Mouse (Mus musculus) granulocyte monocyte progenitor cell, adult 5-6 weeks (primary cell): Measurements from ENCODE around the gene Phykpl. TPM values are rescaled to one million over a fixed set of nuclear protein-coding genes. Genes with fewer than 3 reads are reported as not detected.
"Not testable (repeated sequence)": the region's sequence is repeated elsewhere in the genome, so short reads cannot be mapped to it uniquely, and the experiment has no call there.

Experiments used
- ATAC-seq: replicated peaks from 2 replicates; pipeline ENCODE4 v1.8.0; 2016; ENCODE audit warnings: mild to moderate bottlenecking, moderate TSS enrichment, inconsistent platforms; ENCODE audit not compliant: poor library complexity, severe bottlenecking
- total RNA-seq, 2 experiments: library from RNA; stranded (forward) in 1 of 2; stranded (reverse) in 1 of 2; fragments of 200-712, 200-1000 nt in 1 of 2; fragments of >200 nt in 1 of 2; fragmentation: Nextera tagmentation in 1 of 2; gene quantifications; 2 replicates each; pipeline ENCODE4 v1.2.3; 2014 to 2017

Phykpl gene
- total RNA-seq, 2 experiments from 2014 or later: 13.4 to 25.2 TPM

DNA sequence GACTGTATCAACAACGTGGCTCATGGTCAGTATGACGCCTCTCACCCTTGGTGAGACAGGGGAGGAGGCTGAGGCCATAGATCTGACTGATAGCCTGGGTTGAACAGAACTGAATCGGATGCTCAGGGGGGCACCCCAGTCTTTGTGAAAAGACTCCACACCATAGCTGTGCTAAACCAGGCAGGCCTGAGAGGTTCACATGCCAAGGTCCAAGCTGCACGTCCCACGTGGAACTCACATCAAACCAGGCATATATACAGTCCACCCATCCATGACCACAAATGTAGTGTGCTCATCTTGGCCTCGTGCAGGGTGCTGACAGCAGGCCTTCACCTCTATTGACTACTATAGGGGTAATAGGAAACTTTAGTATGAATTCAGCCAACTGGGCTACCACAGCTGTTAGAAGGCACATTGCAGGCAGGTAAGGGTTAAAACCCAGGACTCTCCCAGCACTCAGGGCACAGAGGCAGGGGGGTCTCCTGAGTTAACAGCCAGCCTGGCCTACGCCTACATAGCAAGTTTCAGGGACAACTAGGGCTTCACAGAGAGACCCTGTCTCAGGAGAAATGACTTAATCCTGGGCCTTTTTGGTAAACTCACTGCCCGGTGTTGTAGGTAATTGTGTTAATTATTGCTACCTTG, 1.2 kb downstream of the Phykpl start:
- no peak for ATAC-seq

- no peak for ATAC-seq
Observed at GRCm38 (mm10) chr11:51586411-51586810, 1.9 kb downstream of the Phykpl start.

DNA sequence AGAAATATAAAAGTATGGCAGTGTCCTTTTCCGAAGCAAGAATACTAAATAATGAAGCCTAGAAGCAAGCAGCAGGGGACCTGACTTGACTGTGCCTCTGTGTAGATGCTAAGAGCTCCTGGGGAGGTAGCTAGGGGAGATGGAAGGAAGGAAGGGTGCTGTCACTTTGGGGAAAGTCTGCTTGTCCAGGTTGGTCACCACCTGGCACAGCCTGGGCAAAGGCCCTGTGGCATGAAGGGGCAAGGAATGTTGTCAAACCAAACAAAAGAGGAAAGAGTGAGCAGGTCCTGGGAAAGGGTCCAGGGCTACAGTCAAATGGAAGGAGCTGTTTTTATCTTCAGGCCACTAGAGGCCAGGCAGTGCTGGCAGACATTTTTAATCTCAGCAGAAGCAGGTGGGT, 2.5 kb downstream of the Phykpl start:
- no peak for ATAC-seq

- no peak for ATAC-seq
Observed at GRCm38 (mm10) chr11:51588833-51589232, 4.3 kb downstream of the Phykpl start.

- no peak for ATAC-seq
Observed at GRCm38 (mm10) chr11:51590002-51590401, 5.4 kb downstream of the Phykpl start.

GRCm38 (mm10) chr11:51591168-51591567, 6.6 kb downstream of the Phykpl start:
- no peak for ATAC-seq

GRCm38 (mm10) chr11:51591915-51592314, 7.4 kb downstream of the Phykpl start:
- ATAC-seq: no peak

GRCm38 (mm10) chr11:51593368-51593767, 8.8 kb downstream of the Phykpl start:
- ATAC-seq: no peak

DNA sequence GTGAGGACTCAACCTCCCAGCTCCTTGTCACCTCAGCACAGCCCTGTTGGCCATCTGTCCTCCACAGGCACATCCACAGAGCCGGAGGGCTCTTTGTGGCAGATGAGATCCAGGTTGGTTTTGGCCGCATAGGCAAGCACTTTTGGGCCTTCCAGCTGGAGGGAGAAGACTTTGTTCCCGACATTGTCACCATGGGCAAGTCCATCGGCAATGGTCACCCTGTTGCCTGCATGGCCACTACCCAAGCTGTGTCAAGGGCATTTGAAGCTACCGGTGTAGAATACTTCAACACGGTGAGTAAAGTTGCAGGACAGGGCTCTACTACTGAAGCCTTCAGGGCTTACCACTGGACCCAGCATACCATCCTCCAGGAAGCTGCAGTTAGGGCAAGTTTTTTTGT, 9.3 kb downstream of the Phykpl start:
- ATAC-seq: no peak

- peak; percentile 57 for ATAC-seq
Observed at GRCm38 (mm10) chr11:51594715-51595350, 10.3 kb downstream of the Phykpl start.

- no peak for ATAC-seq
Observed at GRCm38 (mm10) chr11:51595459-51596083, 11.0 kb downstream of the Phykpl start.

- no peak for ATAC-seq
Observed at GRCm38 (mm10) chr11:51597553-51597952, 13.0 kb downstream of the Phykpl start.

DNA sequence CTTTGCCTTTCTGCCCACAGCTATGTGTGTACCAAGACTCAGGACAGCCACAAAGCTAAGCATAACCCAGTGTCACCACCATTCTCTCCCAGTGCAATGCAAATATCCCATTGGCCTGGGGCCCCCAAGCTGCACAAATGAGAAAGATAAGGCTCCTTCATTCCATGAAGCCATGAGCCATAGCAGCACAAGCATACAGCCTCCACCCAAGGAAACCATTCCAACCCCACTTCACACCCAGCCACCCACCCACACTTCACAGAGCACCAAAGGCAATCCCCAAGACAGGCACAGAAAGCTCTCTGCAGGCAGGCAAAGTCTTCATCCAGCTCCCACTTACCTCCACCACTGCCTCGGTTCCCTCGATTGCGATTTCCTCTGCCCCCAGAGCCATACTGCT, 17.7 kb downstream of the Phykpl start:
- ATAC-seq: no peak

- ATAC-seq: peak; percentile 43
Observed at GRCm38 (mm10) chr11:51605602-51606446, 21.3 kb downstream of the Phykpl start.

- ATAC-seq: peak; percentile 88
Observed at GRCm38 (mm10) chr11:51606447-51607095, 22.0 kb downstream of the Phykpl start, which contains the start of gene Hnrnpab. TSS of gene Hnrnpab (minus strand) at chr11:51606847.

GRCm38 (mm10) chr11:51607096-51607738, 22.7 kb downstream of the Phykpl start:
- ATAC-seq: peak; percentile 17; the same call in 1 of the 2 replicates

DNA sequence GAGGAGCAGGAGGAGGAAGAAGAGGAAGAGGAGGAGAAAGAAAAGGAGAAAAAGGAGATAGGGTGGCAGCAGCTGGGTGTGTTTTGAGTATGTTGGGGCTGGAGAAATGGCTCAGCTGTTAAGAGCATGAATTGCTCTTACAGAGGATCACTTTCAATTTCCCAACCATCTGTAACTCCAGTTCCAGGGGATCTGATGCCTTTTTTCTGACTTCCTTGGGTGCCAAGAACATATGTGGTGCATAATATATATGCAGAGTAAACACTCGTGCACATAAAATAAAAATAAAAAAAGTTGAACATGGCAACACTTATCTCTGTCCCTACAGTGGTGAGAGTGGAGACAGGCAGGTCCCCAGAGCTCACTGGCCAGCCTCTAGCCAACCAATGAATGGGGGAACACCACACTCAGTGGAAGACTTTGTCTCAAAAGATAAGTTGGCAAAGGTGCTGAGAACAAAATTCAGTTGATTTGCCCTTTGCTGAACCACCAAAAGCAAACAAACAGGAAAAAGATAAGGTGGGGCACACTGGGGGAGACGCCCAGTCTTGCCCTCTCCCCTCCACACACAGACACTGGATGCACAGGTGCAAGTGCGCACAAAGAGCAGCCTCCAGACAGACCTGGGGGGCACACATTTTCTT, 24.8 kb downstream of the Phykpl start:
- ATAC-seq: no peak

- ATAC-seq: not testable (repeated sequence)
Observed at GRCm38 (mm10) chr11:51609940-51610339, 25.4 kb downstream of the Phykpl start.

DNA sequence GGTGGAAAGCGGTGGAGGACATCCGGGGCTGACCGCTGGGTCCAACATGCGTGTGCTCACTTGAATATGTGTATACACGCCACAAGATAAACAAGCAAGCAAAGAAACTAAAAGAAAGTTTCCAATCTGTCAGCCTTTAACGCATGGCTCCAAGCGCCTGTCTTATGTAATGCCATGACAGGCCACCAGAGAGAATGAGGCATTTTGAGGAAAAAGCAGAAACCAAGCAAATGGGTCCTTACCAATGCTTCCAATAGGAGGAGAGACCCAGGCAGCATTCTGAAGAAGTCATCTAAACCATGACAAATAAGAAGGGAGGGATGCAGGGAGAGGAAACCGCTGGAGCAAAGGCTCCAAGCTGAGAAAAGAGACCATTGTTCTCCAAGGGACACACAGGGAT, 29.7 kb downstream of the Phykpl start:
- no peak for ATAC-seq
